Mouse (Mus musculus) thymus, adult 2 months (tissue): ENCODE data around the gene Prmt9.

Experiments used
- CTCF ChIP-seq: fragments of 200-500 bp; IDR thresholded peaks from 2 replicates; pipeline ENCODE4 v1.5.1; 2012; ENCODE audit warnings: mild to moderate bottlenecking, control low read depth, low read length, moderate library complexity, borderline replicate concordance; ENCODE audit not compliant: control insufficient read depth, poor library complexity, insufficient read depth; ENCODE audit errors: extremely low read depth
- POLR2A ChIP-seq: fragments of 200-500 bp; IDR thresholded peaks from 2 replicates; pipeline ENCODE4 v1.6.1; 2012; ENCODE audit warnings: mild to moderate bottlenecking, low read length, control low read depth, moderate library complexity; ENCODE audit not compliant: control insufficient read depth, poor library complexity, insufficient read depth; ENCODE audit errors: extremely low read depth

- TF ChIP-seq POLR2A = no peak
- no peak for TF ChIP-seq CTCF
Measured at GRCm38 (mm10) chr8:77524018-77524615, 25.1 kb upstream of the Prmt9 start.
